Comparison of ENCODE assay signal across 9 mouse cellular contexts in genomic region chr10:80084817-80085487, GRCm38 (mm10). TPM values are rescaled to one million over a fixed set of nuclear protein-coding genes. Genes with fewer than 3 reads are reported as not detected.
DNase-seq lines count a peak whose midpoint lies in the region; ATAC-seq lines count a peak whose summit lies in the region.
"Had no signal": no experiment of that assay in that cellular context is flagged by ENCODE, and none has a peak within 500 bp of the region (broad histone marks: within the 10 kb centered on the region; RNA-seq: fewer than 3 reads in every experiment).

No protein-coding gene starts in this region.

- 0 out of 2 replicates have a peak, but pooled peaks cover 2% of the 10 kb centered on the region for H3K4me1 ChIP-seq in embryonic facial prominence, embryonic 13.5 days
- peaks cover 19% of the 10 kb centered on the region for H3K4me1 ChIP-seq in embryonic facial prominence, embryonic 10.5 days
- 0 out of 2 replicates have a peak, but pooled peaks cover 5% of the 10 kb centered on the region for H3K4me1 ChIP-seq in hindbrain, embryonic 12.5 days

- no peak overlapping the region for H3K4me3 ChIP-seq in embryonic facial prominence, embryonic 13.5 days
- H3K4me3 ChIP-seq in embryonic facial prominence, embryonic 10.5 days = no peak overlapping the region
- no peak overlapping the region for H3K4me3 ChIP-seq in hindbrain, embryonic 12.5 days

- ATAC-seq in embryonic facial prominence, embryonic 13.5 days (ENCODE audit: insufficient number of reproducible peaks, insufficient read depth, low FRiP score, low TSS enrichment, low read depth) = no peak
- ATAC-seq in hindbrain, embryonic 12.5 days (ENCODE audit: low FRiP score) = no peak

- no peak for DNase-seq in embryonic facial prominence, embryonic 10.5 days (ENCODE audit: low spot score)
- peak; percentile 94 for DNase-seq in MN1 (ENCODE audit: low spot score)
- DNase-seq in fat pad, adult 2 months (ENCODE audit: extremely low read depth, low read depth, low spot score) = peak; percentile 42
- DNase-seq in kidney, postnatal 25 days = peak; percentile 70 to 81
- no peak for DNase-seq in embryo, embryonic 9.5 days (ENCODE audit: extremely low spot score)
- no peak for DNase-seq in spleen, postnatal 14 days (ENCODE audit: low spot score in 2 of 2)

- peaks cover 56% of the 10 kb centered on the region for H3K36me3 ChIP-seq in embryonic facial prominence, embryonic 13.5 days
- peaks cover 63% of the 10 kb centered on the region for H3K36me3 ChIP-seq in embryonic facial prominence, embryonic 10.5 days (replicated peaks)
- peaks cover 46% of the 10 kb centered on the region for H3K36me3 ChIP-seq in hindbrain, embryonic 12.5 days

- no peaks in the 10 kb centered on the region for H3K27me3 ChIP-seq in embryonic facial prominence, embryonic 13.5 days
- H3K27me3 ChIP-seq in embryonic facial prominence, embryonic 10.5 days (replicated peaks; ENCODE audit: low read depth, poor library complexity, severe bottlenecking) = no peaks in the 10 kb centered on the region
- no peaks in the 10 kb centered on the region for H3K27me3 ChIP-seq in hindbrain, embryonic 12.5 days

- WGBS in embryonic facial prominence, embryonic 13.5 days = 66% methylated on average over 9 of the region's 9 CpGs
- 79% methylated on average over 9 of the region's 9 CpGs for WGBS in embryonic facial prominence, embryonic 10.5 days
- 83% methylated on average over 9 of the region's 9 CpGs for whole genome bisulfite sequencing in hindbrain, embryonic 12.5 days

- peak overlapping the region; percentile 37; the same call in 1 of the 2 replicates for H3K9ac ChIP-seq in embryonic facial prominence, embryonic 13.5 days
- no peak overlapping the region for H3K9ac ChIP-seq in hindbrain, embryonic 12.5 days
- H3K9ac ChIP-seq: liver, embryonic 14.5 days had no signal

- H3K4me2 ChIP-seq in embryonic facial prominence, embryonic 13.5 days = no peak overlapping the region
- no peak overlapping the region for H3K4me2 ChIP-seq in hindbrain, embryonic 12.5 days (replicated peaks)

- no peaks in the 10 kb centered on the region for H3K9me3 ChIP-seq in embryonic facial prominence, embryonic 13.5 days
- no peaks in the 10 kb centered on the region for H3K9me3 ChIP-seq in embryonic facial prominence, embryonic 10.5 days
- no peaks in the 10 kb centered on the region for H3K9me3 ChIP-seq in hindbrain, embryonic 12.5 days (replicated peaks)

- H3K27ac ChIP-seq in embryonic facial prominence, embryonic 13.5 days = no peak overlapping the region
- H3K27ac ChIP-seq in embryonic facial prominence, embryonic 10.5 days (replicated peaks) = no peak overlapping the region
- no peak overlapping the region for H3K27ac ChIP-seq in hindbrain, embryonic 12.5 days
- H3K27ac ChIP-seq: liver, embryonic 14.5 days had no signal

RNA-seq across cellular contexts. Expression of gene Sbno2, which starts 20.4 kb away (rescaled TPM):
- polyA plus RNA-seq in embryonic facial prominence, embryonic 13.5 days (2015; fragmentation: Nextera tagmentation; extraction: Ambion mirVana) = 15.8 and 16.1 TPM in 2 replicates
- polyA plus RNA-seq in embryonic facial prominence, embryonic 10.5 days (2016; fragmentation: Nextera tagmentation; extraction: Ambion mirVana) = 16.2 and 18.2 TPM in 2 replicates
- 15.1 TPM in 2 replicates for polyA plus RNA-seq in hindbrain, embryonic 12.5 days (2016; fragmentation: Nextera tagmentation; extraction: Ambion mirVana)

RNA-seq across cellular contexts. Expression of gene Stk11, which starts 30.7 kb away (rescaled TPM):
- polyA plus RNA-seq in embryonic facial prominence, embryonic 13.5 days (2015; fragmentation: Nextera tagmentation; extraction: Ambion mirVana) = 18.5 and 19.0 TPM in 2 replicates
- polyA plus RNA-seq in embryonic facial prominence, embryonic 10.5 days (2016; fragmentation: Nextera tagmentation; extraction: Ambion mirVana) = 16.1 and 17.5 TPM in 2 replicates
- polyA plus RNA-seq in hindbrain, embryonic 12.5 days (2016; fragmentation: Nextera tagmentation; extraction: Ambion mirVana) = 13.1 and 16.1 TPM in 2 replicates

RNA-seq across cellular contexts. Expression of gene Gpx4, which starts 38.0 kb away (rescaled TPM):
- 445 and 488 TPM in 2 replicates for polyA plus RNA-seq in embryonic facial prominence, embryonic 13.5 days (2015; fragmentation: Nextera tagmentation; extraction: Ambion mirVana)
- 618 and 672 TPM in 2 replicates for polyA plus RNA-seq in embryonic facial prominence, embryonic 10.5 days (2016; fragmentation: Nextera tagmentation; extraction: Ambion mirVana)
- polyA plus RNA-seq in hindbrain, embryonic 12.5 days (2016; fragmentation: Nextera tagmentation; extraction: Ambion mirVana) = 449 and 484 TPM in 2 replicates

RNA-seq across cellular contexts. Expression of gene Polr2e, which starts 45.4 kb away (rescaled TPM):
- polyA plus RNA-seq in embryonic facial prominence, embryonic 13.5 days (2015; fragmentation: Nextera tagmentation; extraction: Ambion mirVana) = 247 and 265 TPM in 2 replicates
- 312 and 316 TPM in 2 replicates for polyA plus RNA-seq in embryonic facial prominence, embryonic 10.5 days (2016; fragmentation: Nextera tagmentation; extraction: Ambion mirVana)
- 163 and 171 TPM in 2 replicates for polyA plus RNA-seq in hindbrain, embryonic 12.5 days (2016; fragmentation: Nextera tagmentation; extraction: Ambion mirVana)

RNA-seq across cellular contexts. Expression of gene Atp5d, which starts 53.5 kb away (rescaled TPM):
- polyA plus RNA-seq in embryonic facial prominence, embryonic 13.5 days (2015; fragmentation: Nextera tagmentation; extraction: Ambion mirVana) = 491 and 513 TPM in 2 replicates
- 491 and 493 TPM in 2 replicates for polyA plus RNA-seq in embryonic facial prominence, embryonic 10.5 days (2016; fragmentation: Nextera tagmentation; extraction: Ambion mirVana)
- 351 and 385 TPM in 2 replicates for polyA plus RNA-seq in hindbrain, embryonic 12.5 days (2016; fragmentation: Nextera tagmentation; extraction: Ambion mirVana)

Comparison
In these comparisons a context has a peak if more than half of its experiments do, and no peak if none do; other contexts are left out.
1. DNase-seq: peak in MN1 (single experiment), fat pad, adult 2 months (single experiment) and kidney, postnatal 25 days (2 of 2); none in embryonic facial prominence, embryonic 10.5 days (single experiment), embryo, embryonic 9.5 days (single experiment) and spleen, postnatal 14 days (0 of 2).